Mouse (Mus musculus) granulocyte monocyte progenitor cell, adult 5-6 weeks (primary cell): ENCODE results near the gene Rab4b. TPM values are rescaled to one million over a fixed set of nuclear protein-coding genes. Genes with fewer than 3 reads are reported as not detected.

Source experiments
- ATAC-seq: replicated peaks from 2 replicates; pipeline ENCODE4 v1.8.0; 2016; ENCODE audit warnings: mild to moderate bottlenecking, moderate TSS enrichment, inconsistent platforms; ENCODE audit not compliant: poor library complexity, severe bottlenecking
- total RNA-seq, 2 experiments: library from RNA; stranded (forward) in 1 of 2; stranded (reverse) in 1 of 2; fragments of 200-712, 200-1000 nt in 1 of 2; fragments of >200 nt in 1 of 2; fragmentation: Nextera tagmentation in 1 of 2; gene quantifications; 2 replicates each; pipeline ENCODE4 v1.2.3; 2014 to 2017

Gene Rab4b
- total RNA-seq, 2 experiments from 2014 or later = 18.0 to 67.2 TPM

DNA sequence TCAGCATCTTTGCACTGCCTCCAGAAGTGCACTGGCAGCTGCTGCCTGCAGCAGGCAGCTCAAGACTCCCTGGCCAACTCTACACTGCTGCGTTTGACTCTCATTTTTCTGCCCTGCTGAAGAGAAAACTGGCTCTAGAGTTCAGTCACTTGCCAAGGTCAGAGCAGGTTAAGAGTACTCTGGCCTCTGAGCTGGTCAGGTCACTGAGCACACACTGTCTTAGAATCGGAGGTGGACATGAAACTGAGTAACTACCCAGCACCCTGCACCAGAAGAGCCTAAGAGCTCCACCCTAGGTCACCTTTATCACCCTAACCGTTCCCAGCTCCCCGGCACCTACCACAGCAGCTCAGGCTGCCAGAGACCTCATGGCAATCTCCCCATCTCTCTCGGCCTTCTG, 7.3 kb upstream of the Rab4b start:
- ATAC-seq = no peak

DNA sequence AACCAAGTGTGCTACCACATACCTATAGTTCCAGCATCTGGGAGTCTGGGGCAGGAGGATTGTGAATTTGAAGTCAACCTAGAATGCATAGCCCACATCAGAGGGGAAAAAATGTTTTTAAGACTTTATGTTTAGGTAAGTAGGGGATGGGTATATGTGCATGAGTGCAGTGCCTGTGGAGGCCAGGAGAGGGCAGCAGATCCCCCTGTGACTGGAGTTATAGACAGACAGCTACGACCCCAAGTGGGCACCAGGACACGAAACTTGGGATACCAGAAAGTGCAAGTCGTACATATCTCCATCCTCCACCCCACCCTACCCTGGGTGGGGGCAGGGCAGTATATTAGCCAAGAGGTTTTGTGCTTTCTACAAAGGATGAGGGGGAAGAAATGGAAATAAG, 6.3 kb upstream of the Rab4b start:
- ATAC-seq = peak; percentile 91

DNA sequence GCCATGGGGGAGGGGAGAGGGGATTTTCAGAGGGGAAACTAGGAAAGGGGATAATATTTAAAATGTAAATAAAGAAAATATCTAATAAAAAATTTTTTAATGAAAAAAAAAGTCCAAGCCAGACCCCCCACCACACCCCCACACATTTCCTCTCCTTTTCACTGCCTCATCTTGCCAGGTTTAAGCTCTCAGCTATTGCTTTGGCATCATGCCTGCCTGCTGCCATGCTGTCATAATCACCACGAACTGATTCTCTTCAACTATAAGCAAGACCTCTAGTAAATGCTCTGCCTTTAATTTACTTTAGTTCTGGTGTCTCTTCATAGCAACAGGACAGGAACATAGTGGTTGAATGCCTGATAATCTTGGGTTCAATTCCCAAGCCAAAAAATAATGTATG, 3.8 kb upstream of the Rab4b start:
- no peak for ATAC-seq

DNA sequence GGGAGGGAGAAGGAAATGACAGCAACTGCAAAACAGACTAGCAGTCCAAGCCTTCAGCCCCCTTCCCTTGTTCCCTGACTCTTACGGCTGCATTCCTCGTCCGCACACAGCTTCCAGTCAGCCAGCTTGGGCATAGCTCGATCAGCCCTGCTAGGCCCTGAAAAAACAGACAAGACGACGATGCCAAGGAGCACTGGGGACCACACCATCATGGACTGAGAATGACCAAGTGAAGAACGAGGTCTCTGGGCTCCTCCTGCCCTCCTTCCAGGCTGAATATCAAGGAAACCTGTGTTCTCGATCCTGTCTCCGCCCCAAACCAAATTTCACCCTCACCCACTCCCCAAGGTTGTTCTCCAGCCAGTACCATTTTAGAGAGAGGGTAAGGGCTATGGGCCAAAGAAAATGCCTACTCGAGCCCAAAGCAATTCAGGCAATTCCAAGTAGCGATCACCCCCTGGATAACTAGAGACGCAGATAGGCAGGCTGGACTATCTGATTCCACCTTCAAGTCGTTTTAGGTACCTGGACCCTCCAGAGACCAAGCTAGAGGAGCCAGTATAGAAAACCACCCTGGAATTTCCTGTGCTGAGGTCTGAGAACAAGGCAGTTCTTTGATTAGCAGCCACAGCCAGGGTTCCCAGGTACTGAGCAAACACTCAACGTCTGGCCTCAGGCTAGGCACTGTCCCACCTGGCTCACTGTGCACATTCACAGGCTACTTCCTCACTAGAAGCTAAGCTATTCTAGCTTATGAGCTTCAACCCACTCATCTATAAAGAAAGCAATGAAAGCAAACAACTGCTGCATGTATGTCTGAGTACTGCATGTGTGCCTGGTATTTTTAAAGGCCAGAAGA, 2.4 kb upstream of the Rab4b start, which contains the start of the genes Gm21983 and Mia:
Gm21983 (minus strand) TSS at position 250 of the 859 bp plus-strand sequence.
Mia (minus strand) TSS at position 321 of the 859 bp plus-strand sequence.
- no peak for ATAC-seq

DNA sequence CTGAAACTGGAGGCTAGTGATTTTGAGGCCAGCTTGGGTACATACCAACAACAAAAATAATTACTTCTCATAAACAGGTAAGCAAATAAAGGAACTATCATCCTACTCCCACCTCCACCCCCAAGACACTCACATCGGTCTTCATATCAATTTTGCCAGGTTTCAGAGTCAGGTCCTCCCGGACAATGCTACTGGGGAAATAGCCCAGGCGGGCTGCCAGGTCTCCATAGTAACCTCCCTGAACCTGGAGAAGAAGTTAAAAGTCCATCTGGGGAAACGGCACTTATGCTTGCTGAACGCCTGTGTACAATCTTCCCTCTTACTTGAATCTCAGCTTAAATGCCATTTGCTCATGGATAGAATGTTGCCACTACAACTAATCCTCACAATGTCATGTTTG, 1.3 kb upstream of the Rab4b start:
- no peak for ATAC-seq

DNA sequence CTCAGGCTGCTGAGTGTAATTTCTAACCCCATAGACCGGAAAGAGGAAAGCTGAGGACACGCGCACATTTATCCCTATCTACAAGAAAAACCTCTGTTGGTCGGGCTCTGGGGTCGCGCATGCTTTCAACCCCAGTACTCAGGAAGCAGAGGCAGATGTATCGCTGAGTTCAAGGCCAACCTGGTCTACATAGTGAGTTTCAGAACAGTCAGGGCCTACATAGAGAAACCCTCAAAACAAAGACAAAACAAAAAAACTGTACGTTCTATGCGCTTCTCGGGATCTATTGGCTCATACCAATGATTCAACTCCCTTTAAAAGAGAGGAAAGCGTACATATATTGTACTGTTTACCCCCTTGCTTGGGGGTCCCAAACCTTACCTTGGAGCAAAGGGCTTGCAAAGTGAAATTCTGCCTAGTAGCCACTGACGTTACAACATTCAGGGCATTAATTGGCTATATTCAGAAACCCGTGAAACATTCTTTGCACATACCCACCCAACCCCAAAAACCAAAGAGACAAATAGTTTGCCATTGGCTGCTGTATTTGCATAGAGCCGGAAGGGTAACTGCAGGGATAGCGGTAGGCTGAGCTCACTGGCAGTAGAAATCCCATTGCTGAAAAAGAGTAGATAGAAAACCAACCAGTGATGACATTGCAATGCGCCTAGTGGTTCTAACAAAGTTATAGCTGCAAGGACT, 672 bp upstream of the Rab4b start:
- no peak for ATAC-seq

DNA sequence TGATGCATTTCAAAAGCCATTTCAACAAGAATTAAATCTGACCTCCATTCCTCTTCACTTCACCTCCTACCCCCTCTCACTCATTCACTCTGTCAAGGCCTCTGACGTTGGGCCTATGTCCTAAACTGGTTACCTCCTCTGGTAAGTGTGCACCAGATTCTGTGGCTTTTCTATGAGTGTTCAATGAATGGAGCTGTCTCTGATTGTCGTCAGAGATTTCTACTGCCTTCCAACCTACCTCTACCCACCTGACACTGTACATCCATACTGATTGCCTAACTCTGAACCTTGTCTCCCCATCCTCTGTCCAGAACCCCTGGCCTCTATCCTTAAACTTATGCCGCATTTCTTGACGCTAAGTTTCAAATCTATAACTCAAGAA, 763 bp downstream of the Rab4b start:
- ATAC-seq = peak; percentile 1; the same call in 1 of the 2 replicates

DNA sequence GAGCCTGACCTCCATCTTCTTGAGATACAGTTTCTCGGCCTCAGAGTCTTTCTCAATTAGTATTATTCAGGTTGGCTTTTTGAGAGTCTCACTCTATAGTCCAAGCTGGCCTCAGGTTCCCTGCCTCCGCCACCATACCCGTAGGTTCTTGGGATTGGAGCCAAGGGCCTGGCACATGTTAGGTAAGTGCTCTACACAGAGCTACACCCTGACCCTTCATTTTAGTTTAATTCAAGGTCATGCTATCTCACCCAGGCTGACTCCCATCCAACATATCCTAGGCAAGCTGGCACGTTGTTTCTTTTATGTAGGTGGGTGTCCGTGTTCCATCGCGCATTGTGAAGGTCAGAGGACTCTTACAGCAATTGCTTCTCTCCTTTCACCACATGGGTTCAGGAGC, 3.8 kb downstream of the Rab4b start:
- no peak for ATAC-seq

DNA sequence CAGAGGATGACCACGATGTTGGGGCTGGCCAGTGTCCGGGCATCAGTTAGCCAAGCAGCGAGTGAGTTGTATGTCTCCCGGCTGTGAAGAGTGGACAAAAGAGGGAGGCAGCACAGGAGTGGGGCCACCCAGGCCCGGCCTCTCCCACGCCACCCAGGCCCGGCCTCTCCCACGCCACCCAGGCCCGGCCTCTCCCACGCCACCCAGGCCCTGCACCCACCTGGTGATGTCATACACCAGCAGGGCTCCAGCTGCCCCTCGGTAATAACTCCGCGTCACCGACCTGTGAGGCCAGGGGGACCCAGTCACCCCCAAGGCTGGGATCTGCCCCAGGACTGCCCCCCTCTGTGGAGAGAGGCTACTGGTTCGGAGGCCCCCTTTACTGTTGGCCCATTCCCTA, 4.2 kb downstream of the Rab4b start:
- no peak for ATAC-seq

DNA sequence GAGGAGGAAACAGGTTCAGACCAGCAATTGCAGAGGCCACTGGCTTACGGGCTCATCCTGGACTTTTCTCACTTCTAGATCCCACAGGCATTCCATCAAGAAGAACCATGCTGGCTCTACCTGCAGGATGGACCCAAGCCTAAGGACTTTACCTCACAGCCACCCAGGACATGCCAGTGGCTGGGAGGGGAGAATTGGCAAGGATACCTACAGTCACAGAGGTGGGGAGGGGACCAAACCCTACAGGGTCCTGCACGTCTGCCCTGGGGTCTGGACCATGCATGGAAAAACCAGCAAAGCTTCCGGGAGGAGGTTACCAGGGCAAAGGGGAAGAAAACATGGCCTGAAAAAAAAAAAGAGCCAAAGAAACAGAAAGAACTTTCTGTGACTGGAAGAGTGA, 7.7 kb downstream of the Rab4b start:
- ATAC-seq = no peak

DNA sequence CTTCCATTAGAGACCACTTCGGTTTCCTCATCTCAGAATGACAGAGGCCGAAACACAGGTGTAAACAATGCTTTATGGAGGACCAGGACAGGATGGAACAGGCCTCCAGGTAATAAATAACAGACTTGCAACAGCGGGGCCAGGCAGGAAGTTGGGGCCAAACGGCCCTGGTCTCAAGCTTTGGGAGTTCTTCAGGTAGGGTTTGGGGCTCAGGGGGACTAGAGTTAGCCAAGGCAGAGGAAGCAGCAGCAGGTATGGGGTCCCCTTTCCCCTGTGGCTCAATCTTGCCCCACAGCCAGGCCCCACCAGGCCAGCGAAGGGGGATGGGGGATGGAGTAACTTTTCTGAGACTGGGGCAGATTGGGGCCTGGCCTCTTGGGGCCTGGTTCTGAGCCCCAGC, 10.3 kb downstream of the Rab4b start:
- ATAC-seq = no peak

DNA sequence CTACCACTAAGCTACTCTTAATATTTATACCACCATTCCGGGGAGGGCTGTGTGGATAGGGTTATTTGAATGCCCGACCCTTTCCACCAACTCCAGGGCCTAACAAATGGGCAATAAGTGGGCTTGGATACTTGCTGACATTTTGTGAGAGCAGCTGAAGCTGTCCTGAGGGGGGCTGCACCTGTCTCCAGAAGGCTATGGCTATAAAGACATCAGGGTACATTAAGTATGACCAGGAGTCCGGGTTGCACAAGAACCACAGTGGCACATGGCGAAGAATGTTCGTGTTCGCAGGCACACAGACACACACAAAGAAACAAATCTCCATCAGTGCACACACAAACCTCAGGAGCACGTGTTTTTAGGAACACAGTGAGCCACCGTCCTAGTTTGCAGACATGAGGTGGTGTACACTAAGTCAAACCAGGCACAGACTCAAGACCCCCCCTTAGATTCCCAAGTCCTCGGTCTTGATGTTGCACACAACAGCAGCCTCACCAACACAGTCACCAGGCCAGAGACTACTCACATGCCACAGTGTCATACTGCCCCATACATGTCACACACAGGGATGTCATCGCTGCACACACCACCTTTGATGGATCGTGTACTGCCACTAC, 11.1 kb downstream of the Rab4b start:
- peak; percentile 15 for ATAC-seq

DNA sequence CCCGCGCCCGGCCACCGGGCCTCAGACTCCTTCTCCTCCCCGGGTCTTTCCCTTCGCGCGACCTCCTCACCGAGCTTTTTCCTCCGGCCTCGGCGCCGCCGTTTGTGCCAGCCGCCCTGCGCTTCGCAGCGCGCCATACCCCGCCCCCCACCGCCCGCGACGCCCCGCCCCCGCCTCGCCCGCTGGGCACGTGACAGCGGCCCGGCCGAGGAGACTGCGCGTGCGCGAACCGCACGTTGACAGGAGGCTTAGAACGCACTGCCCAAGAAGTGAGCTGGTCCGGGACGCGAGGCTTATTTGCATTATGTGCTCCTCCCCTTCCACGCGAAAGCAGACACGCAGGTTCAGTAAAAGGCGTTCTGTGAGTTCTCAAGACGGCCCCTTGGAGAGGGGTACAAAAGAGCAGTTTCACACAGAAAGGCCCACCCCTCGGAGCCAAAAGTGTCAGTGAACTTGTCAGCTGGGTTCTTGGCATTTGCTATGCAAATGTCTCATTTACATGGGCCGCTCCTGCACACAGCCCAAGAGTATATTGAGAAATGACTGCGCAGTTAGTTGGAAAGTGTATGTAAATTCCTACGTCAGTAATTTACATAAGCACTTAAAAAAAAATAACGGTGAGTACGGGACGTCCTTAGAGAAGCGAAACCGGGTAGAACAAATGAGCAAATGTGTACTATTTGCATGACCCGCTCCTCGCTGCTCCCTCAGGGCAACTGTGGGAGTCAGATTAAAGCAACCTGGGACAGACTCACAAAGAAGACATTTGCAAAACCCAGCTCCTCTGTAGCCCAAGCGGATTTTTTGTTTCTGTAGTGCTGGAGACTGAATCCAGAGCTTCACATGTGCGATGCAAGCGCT, 11.9 kb downstream of the Rab4b start, which contains the start of gene Egln2:
Egln2 (minus strand) TSS at position 189 of the 861 bp plus-strand sequence.
- peak; percentile 61 for ATAC-seq

DNA sequence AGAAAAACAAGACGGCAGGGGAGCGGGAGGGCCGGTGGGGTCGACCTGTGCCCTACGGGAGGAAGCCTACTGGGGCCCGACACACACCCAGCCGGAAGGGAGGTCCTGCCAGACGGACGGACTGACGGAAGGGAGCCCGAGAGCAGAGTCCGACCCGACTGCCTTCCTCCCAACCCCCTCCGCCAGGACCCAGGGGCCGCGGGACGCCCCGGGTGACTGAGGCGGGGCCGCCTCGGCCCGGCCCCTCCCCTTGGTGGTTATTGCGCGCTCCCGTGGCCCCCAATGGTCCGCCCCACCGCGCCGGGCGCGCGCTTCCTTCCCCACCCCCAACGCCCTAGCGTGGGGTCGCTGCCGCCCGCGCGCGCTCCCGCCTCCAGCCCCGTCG, 12.5 kb downstream of the Rab4b start:
- peak; percentile 72 for ATAC-seq

DNA sequence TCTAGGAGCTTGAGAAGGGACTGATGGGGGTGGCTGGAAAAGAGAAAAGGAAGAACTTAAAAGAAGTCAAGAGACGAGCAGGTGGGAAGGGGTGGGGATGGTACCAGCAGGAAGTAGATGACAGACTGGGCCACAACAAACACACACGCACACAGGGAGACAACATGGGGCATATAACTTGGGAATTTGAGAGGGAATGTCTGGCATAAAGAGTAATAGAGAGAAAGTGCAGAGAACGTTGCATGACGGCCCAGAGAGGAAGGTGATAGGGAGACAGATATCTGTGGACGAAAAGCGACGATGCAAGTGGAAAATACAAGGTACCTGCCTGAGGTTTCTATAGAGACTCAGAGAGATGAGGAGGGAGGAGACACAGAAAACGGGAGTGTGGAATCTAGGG, 13.0 kb downstream of the Rab4b start:
- ATAC-seq = no peak

DNA sequence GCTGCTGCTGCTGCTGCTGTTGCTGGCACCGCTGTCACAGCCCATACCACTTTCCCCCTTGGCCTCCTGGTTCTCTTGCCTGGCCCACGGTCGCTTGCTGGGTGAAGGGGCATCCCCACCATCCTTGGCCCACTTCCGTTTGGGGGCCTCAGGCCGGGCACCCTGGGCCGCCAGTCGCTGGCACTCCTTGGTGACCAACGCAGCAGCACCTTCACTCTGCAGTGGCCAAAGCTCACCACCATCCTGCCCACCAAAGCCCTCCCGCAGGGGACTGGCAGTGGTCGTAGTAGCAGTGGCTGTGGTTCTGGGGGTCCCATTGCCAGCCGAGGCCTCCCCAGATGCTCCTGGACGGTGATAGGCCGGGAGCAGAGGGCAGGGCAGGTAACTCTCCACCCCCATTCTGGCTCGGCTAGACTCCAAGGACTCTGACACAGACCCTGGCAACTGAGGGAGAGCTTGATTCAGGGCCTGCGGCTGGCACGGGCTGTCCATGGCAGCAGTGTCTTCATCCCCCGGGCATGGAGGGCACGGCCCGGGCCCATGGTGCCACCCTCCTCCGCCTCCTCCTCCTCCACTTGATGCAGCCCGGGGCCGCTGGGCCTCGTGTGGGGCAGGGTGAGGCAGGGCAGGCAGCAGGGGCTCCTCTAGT, 13.6 kb downstream of the Rab4b start:
- no peak for ATAC-seq

DNA sequence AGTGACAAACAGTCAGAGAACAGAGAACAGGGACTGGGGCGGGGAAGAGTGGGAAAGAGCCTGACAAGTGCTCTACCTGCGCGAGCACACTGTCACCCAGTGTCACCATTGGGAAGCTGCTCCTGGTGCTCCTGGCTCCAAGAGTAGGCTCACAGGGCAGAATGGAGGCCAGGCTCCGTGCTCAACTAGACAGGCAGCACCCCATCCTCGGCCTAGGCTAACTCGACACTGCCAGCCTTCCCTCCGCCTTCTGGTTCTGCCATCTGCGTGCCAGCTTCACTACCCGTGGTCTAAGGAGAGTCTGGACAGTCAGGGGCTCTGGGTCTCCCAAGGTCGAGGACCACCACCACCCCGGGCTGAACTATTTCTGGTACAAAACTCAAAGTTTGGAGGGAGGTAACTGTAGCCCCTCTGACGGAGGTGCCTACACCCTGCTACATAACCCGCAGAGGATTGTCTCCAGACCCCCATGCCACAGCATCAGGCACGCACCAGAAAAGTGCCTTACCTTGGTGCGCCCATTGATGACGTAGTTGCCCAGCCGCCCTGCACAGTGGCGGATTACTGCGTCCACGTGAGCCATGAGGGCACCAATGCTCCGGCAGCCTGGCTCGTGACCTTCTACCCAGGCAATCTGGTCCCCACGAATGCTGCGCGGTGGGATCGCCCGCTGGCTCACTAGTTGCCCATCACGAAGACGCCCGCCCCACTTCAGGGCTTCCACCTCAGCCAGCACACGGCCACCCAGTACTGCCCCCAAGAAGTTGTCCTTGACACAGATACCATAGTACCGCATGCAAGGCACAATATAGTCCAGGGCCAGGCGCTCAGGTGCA, 14.4 kb downstream of the Rab4b start:
- ATAC-seq = no peak

DNA sequence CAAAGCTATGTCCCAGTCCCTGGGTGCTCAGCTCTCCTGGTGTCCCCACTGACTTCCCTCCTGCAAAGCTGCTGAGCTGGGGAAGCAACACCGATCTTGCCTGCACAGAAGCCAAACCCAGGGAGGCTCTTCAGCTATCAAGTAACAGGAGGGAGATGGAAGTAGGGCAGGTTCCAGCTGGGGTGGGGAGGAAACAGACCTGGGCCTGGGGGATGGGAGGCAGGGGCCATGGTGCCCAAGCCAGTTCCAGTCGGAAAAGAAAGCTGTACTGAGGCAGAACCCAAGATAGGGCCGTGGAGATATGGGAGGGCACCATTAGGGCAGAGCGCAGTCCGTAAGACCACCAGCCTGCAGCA, 15.3 kb downstream of the Rab4b start:
- no peak for ATAC-seq
